Mouse (Mus musculus) embryonic facial prominence, embryonic 10.5 days (tissue): Measurements from ENCODE around the gene Prcp. TPM values are rescaled to one million over a fixed set of nuclear protein-coding genes. Genes with fewer than 3 reads are reported as not detected.
"Not testable (repeated sequence)": the region's sequence is repeated elsewhere in the genome, so short reads cannot be mapped to it uniquely, and the experiment has no call there.

ENCODE experiments used
- DNase-seq: peaks from one replicate; pipeline ENCODE4 v3.0.0-alpha.2; 2017; ENCODE audit warnings: low spot score
- H3K27ac ChIP-seq: fragments of 300-500 bp; sonication (generic); replicated peaks from 2 replicates; pipeline ENCODE4 v1.5.1; 2016; ENCODE audit warnings: mild to moderate bottlenecking
- H3K27me3 ChIP-seq: fragments of 300-500 bp; sonication (generic); replicated peaks from 2 replicates; pipeline ENCODE4 v1.6.1; 2016; ENCODE audit warnings: low read depth, mild to moderate bottlenecking; ENCODE audit not compliant: poor library complexity, severe bottlenecking
- H3K36me3 ChIP-seq: fragments of 300-500 bp; sonication (generic); replicated peaks from 2 replicates; pipeline ENCODE4 v1.6.1; 2016; ENCODE audit warnings: mild to moderate bottlenecking, moderate library complexity
- H3K4me1 ChIP-seq: fragments of 300-500 bp; sonication (generic); 2 replicates; pipeline ENCODE4 v1.6.1; 2016
- H3K4me3 ChIP-seq: fragments of 300-500 bp; sonication (generic); 2 replicates; pipeline ENCODE4 v1.5.1; 2016; ENCODE audit warnings: mild to moderate bottlenecking, moderate library complexity
- H3K9me3 ChIP-seq: fragments of 300-500 bp; sonication (generic); 2 replicates; pipeline ENCODE4 v1.6.1; 2016; ENCODE audit warnings: mild to moderate bottlenecking
- WGBS: fragments of 180-500 bp; shearing (Covaris S2); methylation state at CpG from one replicate; pipeline ENCODE4 v1.1.7; 2016; 5-methylcytosine and 5-hydroxymethylcytosine counted together
- polyA plus RNA-seq: library from polyadenylated mRNA; unstranded; fragments of >200 nt; fragmentation: Nextera tagmentation; extraction: Ambion mirVana; gene quantifications from 2 replicates; pipeline ENCODE4 v1.2.1, GENCODE M21; 2016

Prcp gene
- polyA plus RNA-seq, 1 experiment from 2014 or later = 20.3 TPM

DNA sequence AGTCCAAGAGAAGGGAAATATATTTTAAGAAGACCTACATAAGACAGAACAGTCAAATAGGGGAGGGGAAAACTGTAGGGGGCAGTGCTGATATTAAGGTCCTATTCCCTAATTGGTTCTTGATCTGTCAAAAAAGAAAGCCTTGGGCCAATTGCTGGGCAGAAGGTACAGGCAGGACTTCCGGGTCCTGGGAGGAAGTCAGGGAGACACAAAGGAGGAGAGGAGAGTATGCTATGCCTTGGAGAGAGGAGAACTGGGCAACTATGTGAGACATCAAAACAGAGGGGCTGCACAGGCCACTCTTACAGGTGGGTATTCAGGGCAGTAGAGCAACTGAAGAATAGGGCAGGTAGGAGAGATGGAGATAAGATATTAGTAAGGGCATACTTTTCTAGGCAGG is 87.6 kb downstream of the Prcp start:
- Histone ChIP-seq H3K36me3 (no peaks in the 10 kb centered on the region), H3K4me3 (no peak overlapping the region), H3K27me3 (no peaks in the 10 kb centered on the region), H3K4me1 (no peaks in the 10 kb centered on the region), H3K9me3 (no peaks in the 10 kb centered on the region), H3K27ac (no peak overlapping the region)
- no peak for DNase-seq
- WGBS = 63% methylated on average over 1 of the region's 1 CpGs

GRCm38 (mm10) chr7:92964754-92965501 is 90.7 kb downstream of the Prcp start:
- H3K27ac ChIP-seq = no peak overlapping the region
- H3K4me3 ChIP-seq = no peak overlapping the region
- no peak for DNase-seq
- no peaks in the 10 kb centered on the region for H3K27me3 ChIP-seq
- no peaks in the 10 kb centered on the region for H3K9me3 ChIP-seq
- no peaks in the 10 kb centered on the region for H3K4me1 ChIP-seq
- WGBS = 82% methylated on average over 3 of the region's 3 CpGs
- no peaks in the 10 kb centered on the region for H3K36me3 ChIP-seq

- Histone ChIP-seq H3K4me1 (no peaks in the 10 kb centered on the region), H3K9me3 (no peaks in the 10 kb centered on the region), H3K27me3 (no peaks in the 10 kb centered on the region), H3K4me3 (no peak overlapping the region), H3K36me3 (no peaks in the 10 kb centered on the region), H3K27ac (no peak overlapping the region)
- peak; percentile 24 for DNase-seq
- WGBS = 72% methylated on average over 10 of the region's 10 CpGs
These were observed 93.3 kb downstream of the Prcp start for GRCm38 (mm10) chr7:92967381-92968127.

GRCm38 (mm10) chr7:92977429-92977828 is 103.2 kb downstream of the Prcp start:
- no peak for DNase-seq
- no peaks in the 10 kb centered on the region for H3K27me3 ChIP-seq
- H3K9me3 ChIP-seq = no peaks in the 10 kb centered on the region
- no peaks in the 10 kb centered on the region for H3K4me1 ChIP-seq
- no peaks in the 10 kb centered on the region for H3K36me3 ChIP-seq
- whole genome bisulfite sequencing = 88% methylated on average over 3 of the region's 3 CpGs
- no peak overlapping the region for H3K27ac ChIP-seq
- H3K4me3 ChIP-seq = no peak overlapping the region

DNA sequence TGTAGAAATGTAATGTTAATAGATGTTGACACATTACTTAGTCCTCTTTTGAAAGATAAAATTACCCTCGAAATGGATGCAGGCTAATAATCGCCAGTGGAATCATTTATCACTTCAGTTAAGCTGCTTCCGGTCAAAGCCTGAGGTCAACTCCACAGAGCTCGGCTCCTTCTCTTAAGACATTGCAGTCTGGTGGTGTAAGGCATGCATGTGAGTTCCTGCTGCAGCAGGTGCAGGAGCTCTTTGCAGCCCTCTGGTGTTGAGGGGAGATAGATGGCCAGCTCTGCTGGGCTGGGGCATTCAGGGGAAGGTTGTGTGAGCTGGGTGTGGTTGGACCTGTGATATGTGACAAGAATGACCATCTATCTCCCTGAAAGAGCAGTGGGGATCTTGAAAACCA is 104.0 kb downstream of the Prcp start:
- Histone ChIP-seq H3K9me3 (no peaks in the 10 kb centered on the region), H3K27me3 (no peaks in the 10 kb centered on the region), H3K4me1 (no peaks in the 10 kb centered on the region), H3K4me3 (no peak overlapping the region), H3K36me3 (no peaks in the 10 kb centered on the region), H3K27ac (no peak overlapping the region)
- 79% methylated on average over 4 of the region's 4 CpGs for WGBS
- DNase-seq = no peak

DNA sequence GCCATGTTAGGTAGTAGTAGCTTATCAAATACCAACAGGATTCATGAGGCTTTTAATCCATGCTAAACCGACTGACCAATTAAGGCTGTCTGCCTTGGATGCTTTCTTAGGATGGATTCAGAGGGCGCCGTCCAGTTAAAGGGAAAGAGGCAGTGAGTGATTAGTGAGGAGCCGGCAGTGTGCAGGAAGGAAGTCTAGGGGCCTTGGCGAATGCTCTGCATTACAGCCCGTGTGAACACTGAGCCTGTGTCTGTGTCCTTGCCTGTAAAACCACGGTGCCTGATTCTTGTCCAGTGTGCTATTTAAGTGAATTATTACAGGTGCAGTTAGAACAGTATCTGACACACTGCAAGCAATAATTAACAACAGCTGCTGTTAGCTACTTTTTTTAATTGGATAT is 104.5 kb downstream of the Prcp start:
- H3K27ac ChIP-seq, H3K9me3 ChIP-seq, H3K4me1 ChIP-seq, H3K27me3 ChIP-seq, H3K4me3 ChIP-seq, DNase-seq, H3K36me3 ChIP-seq: not testable (repeated sequence)
- 39% methylated on average over 7 of the region's 7 CpGs for WGBS

DNA sequence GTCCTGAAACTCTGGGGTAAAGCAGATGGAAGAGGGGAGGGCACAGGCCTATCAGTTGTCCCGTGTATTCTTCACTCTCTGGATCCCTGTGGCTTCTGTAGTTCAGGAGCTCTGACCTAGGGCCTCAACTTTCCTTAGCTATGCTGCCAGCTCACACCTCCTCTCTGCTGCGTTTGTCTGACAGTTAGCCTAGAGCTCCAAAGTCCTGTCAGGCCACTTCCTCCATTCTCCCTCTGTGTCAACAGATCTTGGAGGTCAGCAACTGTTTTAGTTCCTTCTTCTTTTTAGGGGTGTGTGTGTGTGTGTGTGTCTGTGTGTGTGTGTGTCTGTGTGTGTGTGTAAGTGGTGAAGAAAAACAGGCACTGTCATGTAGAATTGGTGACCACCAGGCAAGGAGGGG is 106.5 kb downstream of the Prcp start:
- Histone ChIP-seq H3K9me3 (no peaks in the 10 kb centered on the region), H3K36me3 (no peaks in the 10 kb centered on the region), H3K27me3 (no peaks in the 10 kb centered on the region), H3K27ac (no peak overlapping the region), H3K4me1 (peaks cover 8% of the 10 kb centered on the region), H3K4me3 (no peak overlapping the region)
- no peak for DNase-seq
- 36% methylated on average over 2 of the region's 2 CpGs for WGBS

- no peak overlapping the region for H3K27ac ChIP-seq
- DNase-seq = no peak
- H3K36me3 ChIP-seq = no peaks in the 10 kb centered on the region
- no peak overlapping the region for H3K4me3 ChIP-seq
- no peaks in the 10 kb centered on the region for H3K9me3 ChIP-seq
- H3K27me3 ChIP-seq = no peaks in the 10 kb centered on the region
- peaks cover 8% of the 10 kb centered on the region for H3K4me1 ChIP-seq
- WGBS = 74% methylated on average over 2 of the region's 2 CpGs
These were observed 107.6 kb downstream of the Prcp start for GRCm38 (mm10) chr7:92981864-92982263.

Other genes starting within 250 kb of the Prcp start
- gene Ankrd42, start 237.3 kb upstream of the Prcp start, polyA plus RNA-seq = 10.0 and 11.4 TPM in 2 replicates
- gene Pcf11, start 204.5 kb upstream of the Prcp start, polyA plus RNA-seq = 18.4 and 20.6 TPM in 2 replicates
- gene Rab30, start 132.9 kb upstream of the Prcp start, polyA plus RNA-seq = 9.1 and 12.3 TPM in 2 replicates
- gene Ddias, start 223 bp upstream of the Prcp start, polyA plus RNA-seq = 23.5 and 24.7 TPM in 2 replicates
- gene Fam181b, start 205.4 kb downstream of the Prcp start, polyA plus RNA-seq = 7.2 and 11.4 TPM in 2 replicates